Mouse (Mus musculus) ovary, postnatal 36 days (tissue): ENCODE data around the gene Rab5c.
A peak's percentile ranks its signal among the peaks of the same experiment; 100 is the strongest.

ENCODE experiments used
- DNase-seq: peaks from one replicate; pipeline ENCODE4 v3.0.0; 2022; ENCODE audit warnings: low spot score, mixed read lengths

Rab5c gene

GRCm38 (mm10) chr11:100738066-100738604 is at the start of gene Rab5c:
TSS of gene Rab5c (minus strand) at chr11:100738215.
- DNase-seq, result peak; percentile 98

GRCm38 (mm10) chr11:100785774-100786173 is 47.8 kb upstream of the Rab5c start:
- no peak for DNase-seq

- DNase-seq, result no peak
These were observed 46.3 kb upstream of the Rab5c start for GRCm38 (mm10) chr11:100784286-100784685.

GRCm38 (mm10) chr11:100782568-100782967 is 44.6 kb upstream of the Rab5c start:
- no peak for DNase-seq

- no peak for DNase-seq
These were observed 43.9 kb upstream of the Rab5c start for GRCm38 (mm10) chr11:100781763-100782475.

- DNase-seq, result no peak
These were observed 42.2 kb upstream of the Rab5c start for GRCm38 (mm10) chr11:100780247-100780646.

- DNase-seq, result no peak
These were observed 40.1 kb upstream of the Rab5c start for GRCm38 (mm10) chr11:100778069-100778468.

- DNase-seq, result no peak
These were observed 37.9 kb upstream of the Rab5c start for GRCm38 (mm10) chr11:100775921-100776320.

GRCm38 (mm10) chr11:100774261-100774660 is 36.2 kb upstream of the Rab5c start:
- DNase-seq, result no peak

- peak; percentile 79 for DNase-seq
These were observed 32.8 kb upstream of the Rab5c start, which contains the start of gene Ghdc for GRCm38 (mm10) chr11:100770646-100771408. TSS of gene Ghdc (minus strand) at chr11:100770957.

GRCm38 (mm10) chr11:100769980-100770379 is 32.0 kb upstream of the Rab5c start:
- DNase-seq, result no peak

GRCm38 (mm10) chr11:100767871-100768270 is 29.9 kb upstream of the Rab5c start:
- DNase-seq, result no peak

GRCm38 (mm10) chr11:100766726-100767125 is 28.7 kb upstream of the Rab5c start:
- DNase-seq, result no peak

- no peak for DNase-seq
These were observed 24.8 kb upstream of the Rab5c start, which contains the start of gene Hcrt for GRCm38 (mm10) chr11:100762831-100763230. TSS of gene Hcrt (minus strand) at chr11:100762931.

GRCm38 (mm10) chr11:100761547-100762045 is 23.6 kb upstream of the Rab5c start:
- DNase-seq, result peak; percentile 85

- DNase-seq, result peak; percentile 35
These were observed 21.7 kb upstream of the Rab5c start, which contains the start of gene Kcnh4 for GRCm38 (mm10) chr11:100759611-100760233. TSS of gene Kcnh4 (minus strand) at chr11:100759942.

GRCm38 (mm10) chr11:100758707-100759610 is 20.9 kb upstream of the Rab5c start:
- DNase-seq, result peak; percentile 69

GRCm38 (mm10) chr11:100757566-100757965 is 19.6 kb upstream of the Rab5c start:
- no peak for DNase-seq

GRCm38 (mm10) chr11:100756476-100756875 is 18.5 kb upstream of the Rab5c start:
- no peak for DNase-seq

- no peak for DNase-seq
These were observed 16.7 kb upstream of the Rab5c start for GRCm38 (mm10) chr11:100754693-100755057.
